Mouse (Mus musculus) lung, adult 2 months (tissue): ENCODE data around the gene Mcl1.

ENCODE experiments used
- CTCF ChIP-seq: fragments of 200-500 bp; IDR thresholded peaks from 2 replicates; pipeline ENCODE4 v1.5.1; 2011; ENCODE audit warnings: mild to moderate bottlenecking, low read length, control low read depth; ENCODE audit not compliant: insufficient read depth
- POLR2A ChIP-seq: fragments of 200-500 bp; IDR thresholded peaks from 2 replicates; pipeline ENCODE4 v1.6.1; 2011; ENCODE audit warnings: low read depth, mild to moderate bottlenecking, control low read depth, low read length, borderline replicate concordance; ENCODE audit errors: extremely low read depth

DNA sequence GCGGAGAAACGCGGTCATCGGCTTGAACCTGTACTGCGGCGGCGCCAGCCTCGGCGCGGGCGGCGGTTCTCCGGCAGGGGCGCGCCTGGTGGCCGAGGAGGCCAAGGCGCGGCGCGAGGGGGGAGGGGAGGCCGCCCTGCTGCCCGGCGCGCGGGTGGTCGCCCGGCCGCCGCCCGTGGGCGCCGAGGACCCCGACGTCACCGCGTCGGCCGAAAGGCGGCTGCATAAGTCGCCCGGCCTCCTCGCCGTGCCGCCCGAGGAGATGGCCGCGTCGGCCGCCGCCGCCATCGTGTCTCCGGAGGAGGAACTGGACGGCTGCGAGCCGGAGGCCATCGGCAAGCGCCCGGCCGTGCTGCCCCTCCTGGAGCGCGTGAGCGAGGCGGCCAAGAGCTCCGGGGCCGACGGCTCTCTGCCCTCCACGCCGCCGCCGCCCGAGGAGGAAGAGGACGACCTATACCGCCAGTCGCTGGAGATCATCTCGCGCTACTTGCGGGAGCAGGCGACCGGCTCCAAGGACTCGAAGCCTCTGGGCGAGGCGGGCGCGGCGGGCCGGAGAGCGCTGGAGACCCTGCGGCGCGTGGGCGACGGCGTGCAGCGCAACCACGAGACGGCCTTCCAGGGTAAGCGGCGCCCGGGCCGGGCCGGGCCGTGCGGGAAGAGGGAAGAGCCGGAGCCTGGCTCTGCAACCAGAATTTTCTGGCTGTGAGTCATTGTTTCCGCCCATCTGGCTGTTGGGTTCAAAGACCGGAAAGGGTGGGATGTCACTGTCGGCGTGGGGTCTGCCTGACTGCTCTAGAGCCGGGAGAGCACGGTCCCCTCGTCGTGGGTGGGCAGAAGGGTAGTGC is 502 bp downstream of the Mcl1 start:
- TF ChIP-seq CTCF (no peak), POLR2A (peak; percentile 71)
